Mouse (Mus musculus): Measurements from ENCODE around the gene Neu4. TPM values are rescaled to one million over a fixed set of nuclear protein-coding genes. Genes with fewer than 3 reads are reported as not detected.
"Not testable (repeated sequence)": the region's sequence is repeated elsewhere in the genome, so short reads cannot be mapped to it uniquely, and the experiment has no call there.

Gene Neu4
- polyA plus RNA-seq, 1 experiment from 2014 or later: not detected

- whole genome bisulfite sequencing: 45% methylated on average over 3 of the region's 3 CpGs
- no peak overlapping the region for H3K9ac ChIP-seq (ENCODE audit: low read depth, low read length)
Observed at GRCm38 (mm10) chr1:94045559-94045958, 25.3 kb downstream of the Neu4 start.

GRCm38 (mm10) chr1:94046544-94046943, 26.3 kb downstream of the Neu4 start:
- Histone ChIP-seq H3K4me3 (ENCODE audit: low read length) (no peak overlapping the region), H3K4me1 (ENCODE audit: control insufficient read depth, insufficient read depth, low read length) (no peaks in the 10 kb centered on the region), H3K4me2 (ENCODE audit: low read depth, low read length) (no peak overlapping the region), H3K27ac (ENCODE audit: low read length) (no peak overlapping the region), H3K9me3 (ENCODE audit: control insufficient read depth, low read length) (no peaks in the 10 kb centered on the region), H3K9ac (ENCODE audit: low read depth, low read length) (no peak overlapping the region), H3K27me3 (replicated peaks; ENCODE audit: control insufficient read depth, insufficient read depth, low read length) (no peaks in the 10 kb centered on the region), H3K36me3 (ENCODE audit: control insufficient read depth, insufficient read depth, low read length) (no peaks in the 10 kb centered on the region)
- 78% methylated on average over 4 of the region's 4 CpGs for WGBS
- ATAC-seq: no peak

More at GRCm38 (mm10) chr1:94045559-94045958, 25.3 kb downstream of the Neu4 start:
- ATAC-seq: no peak
- Histone ChIP-seq H3K36me3 (ENCODE audit: control insufficient read depth, insufficient read depth, low read length) (no peaks in the 10 kb centered on the region), H3K9me3 (ENCODE audit: control insufficient read depth, low read length) (no peaks in the 10 kb centered on the region), H3K27ac (ENCODE audit: low read length) (no peak overlapping the region), H3K4me1 (ENCODE audit: control insufficient read depth, insufficient read depth, low read length) (no peaks in the 10 kb centered on the region), H3K4me3 (ENCODE audit: low read length) (no peak overlapping the region), H3K27me3 (replicated peaks; ENCODE audit: control insufficient read depth, insufficient read depth, low read length) (no peaks in the 10 kb centered on the region), H3K4me2 (ENCODE audit: low read depth, low read length) (no peak overlapping the region)

DNA sequence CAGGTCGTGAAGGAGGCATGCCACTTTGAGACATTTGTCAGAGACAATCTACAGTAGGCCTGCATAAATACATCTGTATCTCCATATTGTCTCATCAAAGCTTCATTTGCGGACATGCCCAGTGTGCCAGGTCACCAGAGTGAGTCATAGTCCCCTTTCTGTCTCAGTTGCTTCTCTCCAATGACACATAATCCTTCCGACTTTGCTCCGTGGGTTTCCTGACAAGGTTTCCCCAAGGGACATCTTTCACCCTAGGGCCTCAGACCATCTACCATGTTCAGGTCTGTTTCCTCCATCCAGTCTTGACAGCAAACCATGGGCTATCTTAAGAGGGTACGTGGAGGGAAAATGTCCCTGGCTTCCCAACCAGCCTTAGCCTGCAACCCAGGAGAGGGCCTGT, 30.9 kb downstream of the Neu4 start:
- H3K36me3 ChIP-seq (ENCODE audit: control insufficient read depth, insufficient read depth, low read length): no peaks in the 10 kb centered on the region
- no peak overlapping the region for H3K4me3 ChIP-seq (ENCODE audit: low read length)
- no peaks in the 10 kb centered on the region for H3K27me3 ChIP-seq (replicated peaks; ENCODE audit: control insufficient read depth, insufficient read depth, low read length)
- H3K4me2 ChIP-seq (ENCODE audit: low read depth, low read length): no peak overlapping the region
- no peaks in the 10 kb centered on the region for H3K9me3 ChIP-seq (ENCODE audit: control insufficient read depth, low read length)
- 81% methylated on average over 5 of the region's 5 CpGs for WGBS
- H3K27ac ChIP-seq (ENCODE audit: low read length): no peak overlapping the region
- no peak overlapping the region for H3K9ac ChIP-seq (ENCODE audit: low read depth, low read length)
- ATAC-seq: no peak
- no peaks in the 10 kb centered on the region for H3K4me1 ChIP-seq (ENCODE audit: control insufficient read depth, insufficient read depth, low read length)

- no peaks in the 10 kb centered on the region for H3K9me3 ChIP-seq (ENCODE audit: control insufficient read depth, low read length)
- H3K27me3 ChIP-seq (replicated peaks; ENCODE audit: control insufficient read depth, insufficient read depth, low read length): no peaks in the 10 kb centered on the region
- WGBS: 51% methylated on average over 6 of the region's 6 CpGs
- no peak within 1 kb of the TSS for H3K9ac ChIP-seq (ENCODE audit: low read depth, low read length)
- no peaks in the 10 kb centered on the region for H3K4me1 ChIP-seq (ENCODE audit: control insufficient read depth, insufficient read depth, low read length)
- no peak within 1 kb of the TSS for H3K4me3 ChIP-seq (ENCODE audit: low read length)
- H3K36me3 ChIP-seq (ENCODE audit: control insufficient read depth, insufficient read depth, low read length): no peaks in the 10 kb centered on the region
- ATAC-seq: no peak
- H3K27ac ChIP-seq (ENCODE audit: low read length): no peak within 1 kb of the TSS
- H3K4me2 ChIP-seq (ENCODE audit: low read depth, low read length): no peak within 1 kb of the TSS
Observed at GRCm38 (mm10) chr1:94052373-94052772, 32.1 kb downstream of the Neu4 start, which contains the start of gene Pdcd1. Gene Pdcd1 (minus strand): TSS chr1:94052553.

GRCm38 (mm10) chr1:94053530-94054216, 33.4 kb downstream of the Neu4 start:
- no peaks in the 10 kb centered on the region for H3K4me1 ChIP-seq (ENCODE audit: control insufficient read depth, insufficient read depth, low read length)
- H3K9me3 ChIP-seq (ENCODE audit: control insufficient read depth, low read length): no peaks in the 10 kb centered on the region
- ATAC-seq: no peak
- no peaks in the 10 kb centered on the region for H3K36me3 ChIP-seq (ENCODE audit: control insufficient read depth, insufficient read depth, low read length)
- no peak overlapping the region for H3K9ac ChIP-seq (ENCODE audit: low read depth, low read length)
- no peak overlapping the region for H3K27ac ChIP-seq (ENCODE audit: low read length)
- no peak overlapping the region for H3K4me2 ChIP-seq (ENCODE audit: low read depth, low read length)
- no peaks in the 10 kb centered on the region for H3K27me3 ChIP-seq (replicated peaks; ENCODE audit: control insufficient read depth, insufficient read depth, low read length)
- WGBS: 74% methylated on average over 7 of the region's 7 CpGs
- no peak overlapping the region for H3K4me3 ChIP-seq (ENCODE audit: low read length)

DNA sequence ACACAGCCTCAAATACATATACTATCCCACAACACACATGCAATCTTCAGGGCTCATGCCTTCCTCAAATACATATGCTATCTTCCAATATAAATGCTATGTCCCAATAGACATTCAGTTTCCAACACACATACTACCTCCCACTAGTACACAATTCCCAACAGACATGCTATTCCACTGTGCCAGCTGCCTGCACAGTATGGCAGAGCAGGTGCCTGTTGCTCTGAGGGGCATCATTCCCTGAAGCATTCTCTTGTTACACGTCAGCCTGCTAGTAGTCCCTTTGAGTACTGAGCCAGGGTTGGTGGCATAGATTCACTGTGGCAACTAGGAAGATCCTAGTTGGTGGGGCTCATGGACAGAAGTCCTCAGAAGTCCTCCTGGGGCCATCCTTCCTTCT, 34.2 kb downstream of the Neu4 start:
- H3K4me3 ChIP-seq (ENCODE audit: low read length): no peak overlapping the region
- WGBS: 71% methylated on average over 1 of the region's 1 CpGs
- no peak overlapping the region for H3K27ac ChIP-seq (ENCODE audit: low read length)
- no peaks in the 10 kb centered on the region for H3K9me3 ChIP-seq (ENCODE audit: control insufficient read depth, low read length)
- H3K36me3 ChIP-seq (ENCODE audit: control insufficient read depth, insufficient read depth, low read length): no peaks in the 10 kb centered on the region
- H3K9ac ChIP-seq (ENCODE audit: low read depth, low read length): no peak overlapping the region
- no peaks in the 10 kb centered on the region for H3K27me3 ChIP-seq (replicated peaks; ENCODE audit: control insufficient read depth, insufficient read depth, low read length)
- ATAC-seq: no peak
- no peaks in the 10 kb centered on the region for H3K4me1 ChIP-seq (ENCODE audit: control insufficient read depth, insufficient read depth, low read length)
- no peak overlapping the region for H3K4me2 ChIP-seq (ENCODE audit: low read depth, low read length)

DNA sequence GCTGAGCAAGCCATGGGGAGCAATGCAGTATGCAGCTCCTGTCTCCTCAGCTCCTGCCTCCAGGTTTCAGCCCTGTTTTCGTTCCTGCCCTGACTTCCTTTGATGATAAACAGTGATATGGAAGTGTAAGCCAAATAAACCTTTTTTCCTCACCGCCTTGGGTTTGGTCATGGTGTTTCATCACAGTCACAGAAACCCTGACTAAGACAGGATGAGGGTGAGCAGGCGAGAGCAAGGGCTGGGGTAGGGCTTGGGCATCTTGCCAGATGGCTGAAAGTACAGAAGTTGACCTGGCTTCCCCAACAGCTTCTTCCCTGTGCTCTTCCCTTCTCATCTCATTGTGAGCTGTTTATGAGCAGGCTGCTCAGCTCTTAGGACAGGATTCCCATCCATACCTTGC, 35.7 kb downstream of the Neu4 start:
- Histone ChIP-seq H3K4me1 (ENCODE audit: control insufficient read depth, insufficient read depth, low read length) (no peaks in the 10 kb centered on the region), H3K4me3 (ENCODE audit: low read length) (no peak overlapping the region), H3K4me2 (ENCODE audit: low read depth, low read length) (no peak overlapping the region), H3K27me3 (replicated peaks; ENCODE audit: control insufficient read depth, insufficient read depth, low read length) (no peaks in the 10 kb centered on the region), H3K9ac (ENCODE audit: low read depth, low read length) (no peak overlapping the region), H3K36me3 (ENCODE audit: control insufficient read depth, insufficient read depth, low read length) (no peaks in the 10 kb centered on the region), H3K27ac (ENCODE audit: low read length) (no peak overlapping the region), H3K9me3 (ENCODE audit: control insufficient read depth, low read length) (no peaks in the 10 kb centered on the region)
- no peak for ATAC-seq
- 37% methylated on average over 3 of the region's 3 CpGs for WGBS

DNA sequence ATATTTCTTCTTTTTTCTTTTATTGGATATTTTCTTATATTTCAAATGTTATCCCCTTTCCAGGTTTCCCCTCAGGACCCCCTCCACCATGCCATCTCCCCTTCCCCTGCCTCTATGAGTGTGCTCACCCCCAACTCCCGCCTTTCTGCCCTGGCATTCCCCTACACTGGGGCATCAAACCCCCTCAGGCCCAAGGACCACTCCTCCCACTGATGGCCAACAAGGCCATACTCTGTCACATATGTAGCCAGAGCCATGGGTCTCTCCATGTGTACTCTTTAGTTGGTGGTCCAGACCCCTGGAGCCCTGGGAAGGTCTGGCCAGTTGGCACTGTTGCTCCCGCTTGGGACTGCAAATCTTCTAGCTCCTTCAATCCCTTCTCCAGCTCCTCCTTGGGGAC, 37.1 kb downstream of the Neu4 start:
- no peak overlapping the region for H3K4me3 ChIP-seq (ENCODE audit: low read length)

DNA sequence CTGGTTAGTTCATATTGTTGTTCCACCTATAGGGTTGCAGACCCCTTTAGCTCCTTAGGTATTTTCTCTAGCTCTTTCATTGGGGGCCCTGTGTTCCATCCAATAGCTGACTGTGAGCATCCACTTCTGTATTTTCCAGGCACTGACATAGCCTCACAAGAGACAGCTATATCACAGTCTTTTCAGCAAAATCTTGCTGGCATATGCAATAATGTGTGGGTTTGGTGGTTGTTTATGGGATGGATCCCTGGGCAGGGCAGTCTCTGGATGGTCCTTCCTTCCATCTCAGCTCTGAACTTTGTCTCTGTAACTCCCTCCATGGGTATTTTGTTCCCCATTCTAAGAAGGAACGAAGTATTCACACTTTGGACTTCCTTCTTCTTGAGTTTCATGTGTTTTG, 38.0 kb downstream of the Neu4 start:
- H3K9ac ChIP-seq (ENCODE audit: low read depth, low read length); H3K27me3 ChIP-seq (replicated peaks; ENCODE audit: control insufficient read depth, insufficient read depth, low read length); H3K4me3 ChIP-seq (ENCODE audit: low read length); H3K9me3 ChIP-seq (ENCODE audit: control insufficient read depth, low read length); H3K4me2 ChIP-seq (ENCODE audit: low read depth, low read length); H3K27ac ChIP-seq (ENCODE audit: low read length); H3K4me1 ChIP-seq (ENCODE audit: control insufficient read depth, insufficient read depth, low read length); ATAC-seq; H3K36me3 ChIP-seq (ENCODE audit: control insufficient read depth, insufficient read depth, low read length): not testable (repeated sequence)
- WGBS: 87% methylated on average over 1 of the region's 1 CpGs

More for the DNA sequence above, 37.1 kb downstream of the Neu4 start:
- Histone ChIP-seq H3K27me3 (replicated peaks; ENCODE audit: control insufficient read depth, insufficient read depth, low read length) (no peaks in the 10 kb centered on the region), H3K4me2 (ENCODE audit: low read depth, low read length) (no peak overlapping the region), H3K4me1 (ENCODE audit: control insufficient read depth, insufficient read depth, low read length) (no peaks in the 10 kb centered on the region), H3K36me3 (ENCODE audit: control insufficient read depth, insufficient read depth, low read length) (no peaks in the 10 kb centered on the region), H3K9me3 (ENCODE audit: control insufficient read depth, low read length) (no peaks in the 10 kb centered on the region), H3K9ac (ENCODE audit: low read depth, low read length) (no peak overlapping the region), H3K27ac (ENCODE audit: low read length) (no peak overlapping the region)
- no peak for ATAC-seq
- WGBS: 92% methylated on average over 2 of the region's 2 CpGs

GRCm38 (mm10) chr1:94074756-94075155, 54.5 kb downstream of the Neu4 start:
- Histone ChIP-seq H3K27me3 (replicated peaks; ENCODE audit: control insufficient read depth, insufficient read depth, low read length) (no peaks in the 10 kb centered on the region), H3K4me1 (ENCODE audit: control insufficient read depth, insufficient read depth, low read length) (no peaks in the 10 kb centered on the region), H3K4me2 (ENCODE audit: low read depth, low read length) (no peak overlapping the region), H3K9ac (ENCODE audit: low read depth, low read length) (no peak overlapping the region), H3K36me3 (ENCODE audit: control insufficient read depth, insufficient read depth, low read length) (no peaks in the 10 kb centered on the region), H3K9me3 (ENCODE audit: control insufficient read depth, low read length) (no peaks in the 10 kb centered on the region), H3K4me3 (ENCODE audit: low read length) (no peak overlapping the region), H3K27ac (ENCODE audit: low read length) (no peak overlapping the region)
- 86% methylated on average over 6 of the region's 6 CpGs for WGBS
- no peak for ATAC-seq

Data from intestine, embryonic 16.5 days (tissue).